Mouse (Mus musculus) WW6 (cell line): Measurements from ENCODE around the gene Dpysl5.

Experiments used
- DNase-seq: peaks from one replicate; pipeline ENCODE4 v3.0.0-alpha.2; 2013; ENCODE audit warnings: low read depth, low spot score

The Dpysl5 gene

GRCm38 (mm10) chr5:30824124-30824988 is 113.0 kb downstream of the Dpysl5 start:
- DNase-seq, result no peak

DNA sequence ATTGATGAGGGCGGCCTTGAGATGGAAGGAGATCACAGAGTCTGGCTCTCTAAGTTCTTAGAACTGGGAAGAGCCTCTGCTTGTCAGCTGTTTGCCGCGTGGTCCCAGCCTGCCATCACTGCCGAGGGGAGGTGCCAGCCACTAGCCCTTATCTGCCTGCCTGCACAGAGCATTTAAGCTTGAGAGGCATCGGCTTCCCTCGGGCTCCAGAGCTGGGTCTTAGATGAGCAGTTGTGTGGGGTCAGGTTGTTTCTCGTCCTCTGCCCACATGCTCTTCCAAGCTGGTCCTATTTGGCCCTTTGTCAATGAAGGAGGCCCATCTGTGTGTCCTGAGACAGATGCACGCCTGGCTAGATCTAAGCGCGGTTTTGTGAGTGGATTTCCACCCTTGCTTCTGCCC is 113.8 kb downstream of the Dpysl5 start:
- no peak for DNase-seq

DNA sequence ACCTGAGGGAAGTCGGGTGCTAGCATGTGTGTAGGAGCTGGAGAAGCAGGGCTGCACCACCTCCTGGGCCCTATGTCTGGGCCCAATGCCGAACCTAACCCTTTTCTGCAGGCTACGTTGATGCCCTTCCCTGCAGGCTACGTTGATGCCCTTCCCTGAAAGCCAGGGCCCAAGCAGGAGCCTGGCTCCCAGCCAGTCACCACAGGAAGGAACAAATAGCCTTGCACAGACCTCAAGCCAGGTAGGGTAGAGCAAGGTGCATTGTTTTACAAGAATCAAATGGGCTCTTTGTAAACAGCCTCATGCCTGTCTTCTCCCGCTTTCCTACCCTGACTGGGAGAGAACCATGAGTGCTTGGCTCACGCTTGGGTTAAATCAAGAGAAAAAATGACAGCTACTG is 114.5 kb downstream of the Dpysl5 start:
- no peak for DNase-seq

GRCm38 (mm10) chr5:30833416-30833815 is 122.1 kb downstream of the Dpysl5 start:
- no peak for DNase-seq

GRCm38 (mm10) chr5:30839731-30840130 is 128.4 kb downstream of the Dpysl5 start:
- DNase-seq, result no peak

DNA sequence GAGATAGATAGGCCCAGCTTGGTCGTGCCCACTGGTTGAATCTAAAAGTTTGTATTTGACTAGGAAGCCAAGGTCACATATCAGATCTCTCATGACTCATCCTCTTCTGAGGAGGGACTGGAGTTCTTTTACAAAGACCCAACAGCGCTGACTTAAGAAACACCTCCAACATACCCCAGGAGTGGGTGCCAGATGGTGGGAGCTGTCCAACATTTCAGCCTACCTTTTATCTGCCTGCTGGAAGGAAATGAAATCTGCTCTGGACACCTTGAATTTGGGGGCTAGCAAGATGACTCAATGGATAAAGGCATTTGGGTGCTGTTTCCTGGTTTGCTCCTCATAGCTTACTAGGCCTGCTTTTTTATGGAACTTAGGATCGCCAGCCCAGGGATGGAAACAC is 130.5 kb downstream of the Dpysl5 start:
- DNase-seq, result no peak
